Mouse (Mus musculus) thymus, adult 2 months (tissue): ENCODE results near the gene Grik3. TPM values are rescaled to one million over a fixed set of nuclear protein-coding genes. Genes with fewer than 3 reads are reported as not detected.

ENCODE experiments used
- DNase-seq: peaks from one replicate; pipeline ENCODE4 v3.0.0; 2021
- H3K27ac ChIP-seq: fragments of 200-500 bp; 2 replicates; pipeline ENCODE4 v1.5.1; 2012; ENCODE audit warnings: low read length, control low read depth; ENCODE audit not compliant: control insufficient read depth, insufficient read depth
- H3K27me3 ChIP-seq: fragments of 200-500 bp; 2 replicates; pipeline ENCODE4 v1.6.1; 2012; ENCODE audit warnings: mild to moderate bottlenecking, low read length, moderate library complexity, mixed read lengths; ENCODE audit not compliant: control insufficient read depth, insufficient read depth
- H3K36me3 ChIP-seq: fragments of 200-500 bp; 2 replicates; pipeline ENCODE4 v1.6.1; 2012; ENCODE audit warnings: mild to moderate bottlenecking, low read length, moderate library complexity; ENCODE audit not compliant: control insufficient read depth, insufficient read depth
- H3K4me1 ChIP-seq: fragments of 200-500 bp; replicated peaks from 2 replicates; pipeline ENCODE4 v1.6.1; 2012; ENCODE audit warnings: low read length; ENCODE audit not compliant: control insufficient read depth, insufficient read depth
- H3K4me3 ChIP-seq: fragments of 200-500 bp; 2 replicates; pipeline ENCODE4 v1.5.1; 2012; ENCODE audit warnings: mild to moderate bottlenecking, low read length, control low read depth, moderate library complexity; ENCODE audit not compliant: control insufficient read depth, insufficient read depth
- CTCF ChIP-seq: fragments of 200-500 bp; IDR thresholded peaks from 2 replicates; pipeline ENCODE4 v1.5.1; 2012; ENCODE audit warnings: mild to moderate bottlenecking, control low read depth, low read length, moderate library complexity, borderline replicate concordance; ENCODE audit not compliant: control insufficient read depth, poor library complexity, insufficient read depth; ENCODE audit errors: extremely low read depth
- POLR2A ChIP-seq: fragments of 200-500 bp; IDR thresholded peaks from 2 replicates; pipeline ENCODE4 v1.6.1; 2012; ENCODE audit warnings: mild to moderate bottlenecking, low read length, control low read depth, moderate library complexity; ENCODE audit not compliant: control insufficient read depth, poor library complexity, insufficient read depth; ENCODE audit errors: extremely low read depth
- WGBS: fragments of 180-500 bp; shearing (Covaris S2); methylation state at CpG from one replicate; pipeline ENCODE4 v1.1.7; 2018; 5-methylcytosine and 5-hydroxymethylcytosine counted together
- polyA plus RNA-seq: library from polyadenylated mRNA; depleted of rRNA; stranded (reverse); fragments of >200 nt; gene quantifications from 2 replicates; pipeline ENCODE4 v1.2.3, GENCODE M21; 2012

Gene Grik3
- polyA plus RNA-seq, 1 experiment = 0.13 TPM

DNA sequence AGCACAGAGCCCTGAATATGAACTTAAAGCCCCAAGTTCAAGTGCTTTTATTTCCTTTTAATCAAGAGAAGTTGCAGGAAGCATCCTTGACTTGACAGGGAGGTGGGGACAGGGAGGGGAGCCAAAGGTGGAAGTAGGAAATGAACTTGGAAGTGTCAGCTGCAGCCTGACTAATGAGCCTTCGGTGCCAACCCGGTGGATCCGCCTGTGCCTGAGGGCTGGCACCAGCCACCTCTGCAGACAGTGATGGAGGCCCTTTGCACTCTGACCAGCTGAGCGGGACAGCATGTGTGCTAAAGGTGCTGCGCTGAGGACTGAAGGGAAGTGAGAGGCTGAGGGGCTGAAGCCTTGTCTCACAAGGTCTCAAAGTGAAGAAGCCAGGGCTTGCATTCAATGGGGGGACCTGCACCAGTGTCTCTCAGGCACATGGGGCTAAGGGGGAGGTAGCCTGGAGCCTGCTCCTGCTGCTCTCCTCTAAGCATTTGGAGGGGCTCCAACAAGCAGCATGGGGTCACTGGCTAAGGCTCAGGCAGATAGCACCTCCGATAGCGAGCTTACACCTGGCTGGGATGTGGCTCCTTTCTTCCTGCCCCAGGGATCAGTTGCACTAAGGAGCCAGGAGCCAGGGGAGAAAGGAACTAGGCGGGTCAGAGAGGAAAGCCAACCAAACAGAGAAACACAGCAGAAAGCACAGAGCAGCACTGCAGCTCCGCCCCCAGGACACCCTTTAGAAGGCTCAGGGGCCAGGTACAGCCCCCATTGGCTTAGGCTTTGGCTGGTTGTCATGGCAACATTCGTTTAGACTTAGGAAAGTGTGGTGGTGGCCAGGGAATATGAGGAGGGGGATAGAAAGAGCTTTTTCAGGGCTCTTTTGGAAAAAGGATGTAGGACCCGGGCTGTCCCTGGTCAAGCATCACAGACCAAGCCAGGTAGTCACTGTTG lies 33.1 kb upstream of the Grik3 start:
- no peak for DNase-seq
- TF ChIP-seq POLR2A = no peak
- TF ChIP-seq CTCF = no peak
- 31% methylated on average over 11 of the region's 11 CpGs for WGBS
- no peaks in the 10 kb centered on the region for H3K36me3 ChIP-seq
- no peak overlapping the region for H3K4me3 ChIP-seq
- no peaks in the 10 kb centered on the region for H3K4me1 ChIP-seq
- H3K27ac ChIP-seq = no peak overlapping the region
- no peaks in the 10 kb centered on the region for H3K27me3 ChIP-seq

DNA sequence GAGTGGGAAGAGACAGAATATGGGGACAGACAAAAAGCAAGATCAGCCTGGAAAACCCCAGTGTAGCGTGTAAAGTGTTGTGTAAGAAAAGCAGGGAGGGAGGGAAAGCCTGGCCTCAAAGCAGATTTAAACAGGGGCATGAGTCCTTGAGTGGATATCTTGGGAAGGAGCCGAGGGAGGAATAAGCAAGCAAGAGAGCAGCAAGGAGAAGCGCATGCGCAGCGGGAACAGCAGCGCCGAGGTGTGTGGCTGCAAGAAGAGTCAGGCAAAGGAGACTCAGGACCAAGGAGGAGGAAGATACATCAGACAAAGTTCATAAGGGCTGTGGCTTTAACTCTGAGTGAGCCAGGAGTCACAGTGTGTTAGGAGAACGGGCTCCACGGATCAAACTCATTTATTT lies 30.7 kb upstream of the Grik3 start:
- no peak for DNase-seq
- no peaks in the 10 kb centered on the region for H3K4me1 ChIP-seq
- no peaks in the 10 kb centered on the region for H3K27me3 ChIP-seq
- H3K36me3 ChIP-seq = no peaks in the 10 kb centered on the region
- TF ChIP-seq POLR2A (no peak), CTCF (no peak)
- H3K27ac ChIP-seq = no peak overlapping the region
- H3K4me3 ChIP-seq = no peak overlapping the region
- 82% methylated on average over 9 of the region's 9 CpGs for WGBS

DNA sequence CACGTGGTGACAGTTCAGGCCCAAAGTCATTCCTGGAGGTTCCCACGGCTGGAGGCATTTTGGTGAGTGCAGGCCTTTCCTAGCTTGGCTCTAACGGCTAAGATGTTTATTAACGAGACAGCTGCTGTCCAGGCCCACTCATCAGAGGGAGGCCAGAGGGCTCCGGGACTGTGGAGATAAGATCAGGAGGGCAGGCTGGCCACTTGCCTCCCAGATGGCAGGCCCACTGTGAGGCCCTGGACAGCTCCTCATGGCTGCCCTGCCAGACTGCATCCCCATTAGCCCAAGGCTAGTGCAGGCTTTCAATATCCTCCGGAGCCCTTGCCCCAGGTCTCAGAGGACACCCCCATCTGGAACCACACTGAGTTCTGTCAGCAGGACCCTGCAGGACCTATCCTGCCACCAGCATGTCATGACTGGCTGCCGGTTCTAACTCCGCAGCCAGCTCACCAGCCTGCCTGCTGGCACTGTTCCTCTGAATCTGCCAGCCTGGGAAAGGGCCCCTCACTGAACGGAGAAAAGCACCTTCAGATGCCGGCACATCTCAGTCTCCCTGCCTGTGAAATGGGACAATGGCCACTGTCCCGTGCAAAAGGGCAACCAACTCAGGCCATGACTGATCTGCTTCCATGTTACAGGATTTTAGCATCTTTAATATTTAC lies 20.7 kb upstream of the Grik3 start:
- TF ChIP-seq POLR2A (no peak), CTCF (no peak)
- WGBS = 60% methylated on average over 11 of the region's 11 CpGs
- no peaks in the 10 kb centered on the region for H3K36me3 ChIP-seq
- H3K4me1 ChIP-seq = no peaks in the 10 kb centered on the region
- no peaks in the 10 kb centered on the region for H3K27me3 ChIP-seq
- no peak overlapping the region for H3K4me3 ChIP-seq
- no peak for DNase-seq
- no peak overlapping the region for H3K27ac ChIP-seq

DNA sequence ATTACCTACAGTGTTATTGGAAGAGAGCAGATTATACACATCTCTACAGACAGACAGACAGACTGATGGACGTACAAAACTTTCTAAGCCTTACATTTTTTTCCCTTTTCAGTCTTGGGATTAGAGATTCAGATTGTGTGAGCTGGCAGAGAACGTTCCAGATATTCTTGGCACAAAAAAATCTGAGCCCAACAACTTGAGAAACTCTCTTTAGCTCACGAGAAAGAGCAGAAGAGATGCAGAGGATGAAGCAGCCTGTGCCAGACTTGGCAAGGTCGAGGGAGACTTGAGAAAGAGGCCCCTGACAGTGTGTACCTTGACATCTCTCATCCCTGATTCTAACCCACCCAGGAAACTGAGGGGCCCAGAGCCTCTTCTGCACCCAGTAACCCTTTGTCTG lies 15.6 kb upstream of the Grik3 start:
- no peak for TF ChIP-seq CTCF
- no peak for TF ChIP-seq POLR2A
- H3K27ac ChIP-seq = no peak overlapping the region
- no peaks in the 10 kb centered on the region for H3K4me1 ChIP-seq
- H3K36me3 ChIP-seq = no peaks in the 10 kb centered on the region
- H3K4me3 ChIP-seq = no peak overlapping the region
- DNase-seq = no peak
- WGBS = 70% methylated on average over 4 of the region's 4 CpGs
- no peaks in the 10 kb centered on the region for H3K27me3 ChIP-seq

DNA sequence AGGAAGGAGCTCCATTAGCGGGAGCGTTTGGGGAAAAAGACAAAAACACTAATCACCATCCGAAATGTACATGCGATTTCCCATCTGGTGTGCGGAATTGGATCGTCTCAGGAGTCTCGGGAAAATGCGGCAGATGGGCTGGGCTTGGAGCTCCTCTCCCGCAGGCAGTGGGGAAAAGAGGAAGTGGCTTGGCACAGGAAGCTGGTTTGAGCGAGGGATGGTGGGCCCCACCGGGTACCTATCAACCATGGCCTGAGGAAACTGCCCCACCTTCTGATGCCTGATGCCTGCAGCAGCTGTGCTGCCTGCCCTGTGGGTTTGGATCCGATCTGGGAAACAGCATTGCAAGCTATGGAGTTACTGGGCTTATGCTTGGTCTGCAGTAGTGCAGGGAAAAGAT lies 12.4 kb upstream of the Grik3 start:
- 17% methylated on average over 12 of the region's 12 CpGs for WGBS
- TF ChIP-seq POLR2A = no peak
- no peak for TF ChIP-seq CTCF
- H3K4me3 ChIP-seq = no peak overlapping the region
- H3K27ac ChIP-seq = no peak overlapping the region
- H3K36me3 ChIP-seq = no peaks in the 10 kb centered on the region
- H3K4me1 ChIP-seq = no peaks in the 10 kb centered on the region
- no peaks in the 10 kb centered on the region for H3K27me3 ChIP-seq
- DNase-seq = no peak

DNA sequence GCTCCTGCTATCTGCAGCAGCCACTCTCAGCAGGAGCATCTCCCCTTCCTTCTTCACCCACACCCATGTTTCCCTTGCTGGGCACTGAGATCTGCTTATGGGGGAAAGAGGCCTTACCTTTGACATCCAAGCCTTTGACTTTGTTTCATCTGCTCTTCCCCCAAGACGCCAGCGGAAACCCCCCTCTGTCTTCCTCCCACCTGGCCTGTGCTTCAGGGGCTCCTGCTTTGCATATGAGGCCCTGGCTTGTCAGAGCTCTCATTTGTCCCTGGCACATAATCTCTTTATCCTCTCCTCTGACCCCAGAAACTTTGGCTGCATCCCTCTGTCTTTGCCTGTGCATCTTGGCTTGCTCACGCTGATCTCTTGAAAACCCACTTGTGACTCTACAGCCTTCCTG lies 9.2 kb upstream of the Grik3 start:
- Histone ChIP-seq H3K27ac (no peak overlapping the region), H3K4me1 (no peaks in the 10 kb centered on the region), H3K4me3 (no peak overlapping the region), H3K27me3 (no peaks in the 10 kb centered on the region), H3K36me3 (no peaks in the 10 kb centered on the region)
- no peak for DNase-seq
- 46% methylated on average over 3 of the region's 3 CpGs for WGBS
- no peak for TF ChIP-seq POLR2A
- no peak for TF ChIP-seq CTCF
